ENCODE assay signal across 8 mouse cellular contexts in the genomic region with DNA sequence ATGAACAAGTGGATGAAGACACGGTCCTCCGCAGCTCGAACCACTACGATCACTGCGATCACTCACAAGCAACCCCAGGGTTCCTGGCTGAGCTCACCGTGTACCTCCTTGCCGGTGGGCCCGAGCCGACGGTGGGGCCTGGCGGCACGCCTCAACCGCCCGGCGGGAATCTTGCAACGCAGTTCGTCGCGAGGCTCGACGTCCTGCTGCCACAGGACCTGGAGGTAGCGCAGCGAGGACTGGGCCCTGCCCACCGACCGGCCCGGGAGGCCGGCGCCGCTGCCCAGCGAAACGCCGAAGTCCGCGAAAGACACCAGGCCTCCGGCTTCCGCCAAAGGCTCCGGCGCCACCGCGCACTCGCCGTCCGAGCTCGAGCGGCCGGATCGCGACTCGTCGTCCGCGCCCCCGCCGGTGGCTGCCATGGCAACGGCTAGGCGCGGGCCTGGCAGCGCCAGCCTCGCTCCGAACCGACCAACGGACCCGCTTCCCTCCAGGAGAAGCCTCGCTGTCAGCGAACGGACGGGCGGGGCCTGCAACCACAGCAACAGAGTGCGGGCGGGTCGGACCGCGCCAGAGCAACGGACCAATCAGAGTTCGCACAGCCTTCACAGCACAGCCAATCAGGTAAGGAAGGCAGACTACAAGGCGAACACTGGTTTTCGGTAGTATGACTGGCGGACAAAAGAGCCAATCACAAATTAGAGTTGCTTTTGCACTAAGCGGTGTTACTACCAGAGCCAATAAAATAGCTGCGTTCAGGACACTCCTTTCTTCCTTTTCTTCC. TPM values are rescaled to one million over a fixed set of nuclear protein-coding genes. Genes with fewer than 3 reads are reported as not detected.
DNase-seq lines count a peak whose midpoint lies in the region; ATAC-seq lines count a peak whose summit lies in the region.

Gene Ankrd54, minus strand, starts transcription at position 518 of the 784 bp plus-strand sequence.

- peaks cover 10% of the 10 kb centered on the region for H3K4me1 ChIP-seq in hindbrain, embryonic 16.5 days (ENCODE audit: control insufficient read depth, insufficient read depth, low read depth, low read length)

- H3K4me3 ChIP-seq in hindbrain, embryonic 16.5 days (ENCODE audit: low read length): peak within 1 kb of the TSS; percentile 96
- peak within 1 kb of the TSS; percentile 50 for H3K4me3 ChIP-seq in macrophage (ENCODE audit: inconsistent target)

- ATAC-seq in hindbrain, embryonic 16.5 days: peak; percentile 100

- peak within 1 kb of the TSS; percentile 87 for H3K9ac ChIP-seq in hindbrain, embryonic 16.5 days (ENCODE audit: low read depth, low read length)

- no peaks in the 10 kb centered on the region for H3K27me3 ChIP-seq in hindbrain, embryonic 16.5 days (replicated peaks; ENCODE audit: control insufficient read depth, insufficient read depth, low read length)

- no peaks in the 10 kb centered on the region for H3K9me3 ChIP-seq in hindbrain, embryonic 16.5 days (ENCODE audit: control insufficient read depth, low read length)

- under 1% methylated on average over 64 of the region's 80 CpGs for WGBS in hindbrain, embryonic 16.5 days
- under 1% methylated on average over 66 of the region's 80 CpGs for WGBS in macrophage (ENCODE audit: missing documents)

- DNase-seq in WW6 (ENCODE audit: low read depth, low spot score): peak; percentile 92
- peak; percentile 93 to 96 for DNase-seq in cerebellum, postnatal 4 days (ENCODE audit: low spot score in 2 of 2)
- peak; percentile 99 for DNase-seq in gastrocnemius, adult 18-20 months (ENCODE audit: low spot score)
- peak; percentile 96 to 98 for DNase-seq in left cerebral cortex, adult 18-20 months (ENCODE audit: low spot score in 2 of 2)
- peak; percentile 100 for DNase-seq in right cerebral cortex, adult 18-20 months
- peak; percentile 91 for DNase-seq in urinary bladder, postnatal 10 days (ENCODE audit: low spot score)

- H3K36me3 ChIP-seq in hindbrain, embryonic 16.5 days (ENCODE audit: control insufficient read depth, insufficient read depth, low read length): peaks cover 24% of the 10 kb centered on the region
- H3K36me3 ChIP-seq in macrophage (ENCODE audit: inconsistent target): peaks cover 25% of the 10 kb centered on the region

- H3K4me2 ChIP-seq in hindbrain, embryonic 16.5 days (ENCODE audit: low read length): peak within 1 kb of the TSS; percentile 85

- peaks cover 13% of the 10 kb centered on the region for H3K79me2 ChIP-seq in macrophage (ENCODE audit: inconsistent target)

- peak within 1 kb of the TSS; percentile 83 for H3K27ac ChIP-seq in hindbrain, embryonic 16.5 days (ENCODE audit: low read depth, low read length)
- H3K27ac ChIP-seq in macrophage: no peak within 1 kb of the TSS

RNA-seq across cellular contexts. Expression of gene Ankrd54, which starts in this region (rescaled TPM):
- total RNA-seq in gastrocnemius, adult 18-20 months (2021): 1 to 10 TPM; 4.1 to 4.5 TPM
- 50.0 and 54.0 TPM in 2 replicates for polyA plus RNA-seq in hindbrain, embryonic 16.5 days (2015; fragmentation: Nextera tagmentation; extraction: Ambion mirVana)
- 10 to 100 TPM; 17.8 to 24.9 TPM for total RNA-seq in left cerebral cortex, adult 18-20 months (2021)
- total RNA-seq in macrophage (2018; cell fraction: chromatin; rRNA removed): 10 to 100 TPM in 20 of 26 experiments, 1 to 10 TPM in 6; 5.3 to 31.1 (median 19.2) TPM
- total RNA-seq in macrophage (2018; cell fraction: cytosol; rRNA removed): 10 to 100 TPM in 5 of 26 experiments, 1 to 10 TPM in 21; 3.8 to 11.0 (median 8.2) TPM
- total RNA-seq in macrophage (2018; cell fraction: nucleus; rRNA removed): 10 to 100 TPM in 20 of 26 experiments, 1 to 10 TPM in 6; 6.0 to 28.1 (median 13.0) TPM
- 3.9 to 9.7 TPM (median 8.3 TPM) in 3 replicates for polyA plus RNA-seq in macrophage (2018)
